Mouse (Mus musculus): ENCODE measurements around the gene Vsig1. TPM values are rescaled to one million over a fixed set of nuclear protein-coding genes. Genes with fewer than 3 reads are reported as not detected.

Gene Vsig1
- total and polyA plus RNA-seq, 3 experiments, result 0.38 to 4.8 (median 0.56) TPM

GRCm38 (mm10) chrX:140933263-140933662, 25.9 kb downstream of the Vsig1 start:
- Histone ChIP-seq H3K4me1 (ENCODE audit: control insufficient read depth in 1 of 2, insufficient read depth in 2 of 2) (no peaks in the 10 kb centered on the region), H3K9me3 (replicated peaks; ENCODE audit: low read length) (no peaks in the 10 kb centered on the region), H3K9ac (ENCODE audit: insufficient read depth, low read depth) (no peak overlapping the region), H3K4me2 (ENCODE audit: insufficient read depth, low read depth, poor library complexity, severe bottlenecking) (no peak overlapping the region), H3K27ac (ENCODE audit: insufficient read depth, low read depth) (no peak overlapping the region), H3K79me2 (replicated peaks; ENCODE audit: control insufficient read depth, extremely low read depth, insufficient read depth, poor library complexity, severe bottlenecking) (no peaks in the 10 kb centered on the region), H3K4me3 (replicated peaks in 1 of 3; ENCODE audit: low read depth in 2 of 3, low read length in 2 of 3, poor library complexity in 1 of 3) (no peak overlapping the region), H3K36me3 (replicated peaks in 1 of 2; ENCODE audit: control insufficient read depth in 1 of 2, insufficient read depth in 1 of 2, low read length in 1 of 2) (no peaks in the 10 kb centered on the region), H3K27me3 (replicated peaks) (no peaks in the 10 kb centered on the region)
- no peak for DNase-seq (ENCODE audit: extremely low read depth)
- dilution Hi-C loops (cut with MboI; ENCODE audit: extremely low pct_ligation_motif_present, extremely low pct_unique_long_range_greater_than_20kb, low sequenced_read_pairs) (no loop called here), in situ Hi-C loops (cut with MboI; ENCODE audit: low pct_ligation_motif_present, low pct_unique_long_range_greater_than_20kb, low sequenced_read_pairs) (no loop called here)
- TF ChIP-seq TBP (conservative IDR thresholded peaks at IDR 0.05; ENCODE audit: low read depth, low read length), result no peak
- TF ChIP-seq MAZ (IDR thresholded peaks at IDR 0.05; ENCODE audit: low read depth, low read length), result no peak
- no peak for TF ChIP-seq JUN (IDR thresholded peaks at IDR 0.05; ENCODE audit: insufficient read depth, low read depth, low read length)
- no peak for TF ChIP-seq MYC (IDR thresholded peaks at IDR 0.05; ENCODE audit: low read depth, low read length)
- TF ChIP-seq BHLHE40 (IDR thresholded peaks at IDR 0.05; ENCODE audit: low read depth, low read length), result no peak
- TF ChIP-seq MAFK (IDR thresholded peaks at IDR 0.05; ENCODE audit: insufficient replicate concordance, low read length), result no peak
- TF ChIP-seq SIN3A (IDR thresholded peaks at IDR 0.05; ENCODE audit: low read length), result no peak
- TF ChIP-seq ZKSCAN1 (IDR thresholded peaks at IDR 0.05; ENCODE audit: borderline replicate concordance, low read depth, low read length), result no peak
- no peak for TF ChIP-seq USF1 (IDR thresholded peaks at IDR 0.05; ENCODE audit: low read depth, low read length)
- no peak for TF ChIP-seq NELFE (IDR thresholded peaks at IDR 0.05; ENCODE audit: low read depth, low read length)
- no peak for TF ChIP-seq USF2 (conservative IDR thresholded peaks at IDR 0.05; ENCODE audit: low read depth, low read length)
- no peak for TF ChIP-seq IRF4 (IDR thresholded peaks at IDR 0.05; ENCODE audit: low read depth, low read length)
- no peak for TF ChIP-seq EP300 (IDR thresholded peaks at IDR 0.05; ENCODE audit: low read length)
- TF ChIP-seq E2F4 (IDR thresholded peaks at IDR 0.05; ENCODE audit: insufficient replicate concordance, low read depth, low read length), result no peak
- no peak for TF ChIP-seq ELF1 (IDR thresholded peaks at IDR 0.05; ENCODE audit: low read depth, low read length)
- TF ChIP-seq MAX (IDR thresholded peaks at IDR 0.05; ENCODE audit: low read length), result no peak
- TF ChIP-seq CHD2 (IDR thresholded peaks at IDR 0.05; ENCODE audit: low read length), result no peak
- no peak for TF ChIP-seq ZMIZ1 (IDR thresholded peaks at IDR 0.05; ENCODE audit: low read depth, low read length)
- no peak for TF ChIP-seq RAD21 (IDR thresholded peaks at IDR 0.05; ENCODE audit: low read depth, low read length)

GRCm38 (mm10) chrX:140936271-140936670, 28.9 kb downstream of the Vsig1 start:
- no peak for TF ChIP-seq EP300 (IDR thresholded peaks at IDR 0.05; ENCODE audit: low read length)
- TF ChIP-seq POLR2AphosphoS2 (IDR thresholded peaks at IDR 0.05; ENCODE audit: low read depth, low read length), result no peak
- TF ChIP-seq TBP (conservative IDR thresholded peaks at IDR 0.05; ENCODE audit: low read depth, low read length), result no peak
- TF ChIP-seq ZC3H11A (IDR thresholded peaks at IDR 0.05; ENCODE audit: low read depth, low read length), result no peak
- no peak for TF ChIP-seq BHLHE40 (IDR thresholded peaks at IDR 0.05; ENCODE audit: low read depth, low read length)
- TF ChIP-seq CHD1 (IDR thresholded peaks at IDR 0.05; ENCODE audit: low read depth, low read length), result no peak
- no peak for TF ChIP-seq MAFK (IDR thresholded peaks at IDR 0.05; ENCODE audit: insufficient replicate concordance, low read length)
- TF ChIP-seq RCOR1 (conservative IDR thresholded peaks at IDR 0.05; ENCODE audit: low read depth, low read length), result no peak
- no peak for TF ChIP-seq JUND (conservative IDR thresholded peaks at IDR 0.05; ENCODE audit: low read depth, low read length)
- H3K4me2 ChIP-seq (ENCODE audit: insufficient read depth, low read depth, poor library complexity, severe bottlenecking), result no peak overlapping the region
- no peak overlapping the region for H3K9ac ChIP-seq (ENCODE audit: insufficient read depth, low read depth)
- H3K9me3 ChIP-seq (replicated peaks; ENCODE audit: low read length), result no peaks in the 10 kb centered on the region
- H3K4me1 ChIP-seq (ENCODE audit: control insufficient read depth in 1 of 2, insufficient read depth in 2 of 2), result no peaks in the 10 kb centered on the region
- in situ Hi-C loops (cut with MboI; ENCODE audit: low pct_ligation_motif_present, low pct_unique_long_range_greater_than_20kb, low sequenced_read_pairs) (no loop called here), dilution Hi-C loops (cut with MboI; ENCODE audit: extremely low pct_ligation_motif_present, extremely low pct_unique_long_range_greater_than_20kb, low sequenced_read_pairs) (no loop called here)
- no peaks in the 10 kb centered on the region for H3K27me3 ChIP-seq (replicated peaks)
- H3K79me2 ChIP-seq (replicated peaks; ENCODE audit: control insufficient read depth, extremely low read depth, insufficient read depth, poor library complexity, severe bottlenecking), result no peaks in the 10 kb centered on the region
- no peak overlapping the region for H3K4me3 ChIP-seq (replicated peaks in 1 of 3; ENCODE audit: low read depth in 2 of 3, low read length in 2 of 3, poor library complexity in 1 of 3)
- H3K27ac ChIP-seq (ENCODE audit: insufficient read depth, low read depth), result no peak overlapping the region
- no peaks in the 10 kb centered on the region for H3K36me3 ChIP-seq (replicated peaks in 1 of 2; ENCODE audit: control insufficient read depth in 1 of 2, insufficient read depth in 1 of 2, low read length in 1 of 2)
- no peak for DNase-seq (ENCODE audit: extremely low read depth)

Data from CH12.LX (cell line).